Mouse (Mus musculus) heart, postnatal 0 days (tissue): ENCODE measurements at regions not wholly inside any gene's neighbourhood (a gene's known extent, or its start where the extent isn't known, plus 50 kb on each side); places are given as distances from the start of the nearest gene placed in this dataset.

Experiments
- CTCF ChIP-seq: IDR thresholded peaks from 2 replicates; pipeline ENCODE4 v1.5.1; 2016; ENCODE audit warnings: antibody characterized with exemption, control low read depth, low read depth
- EP300 ChIP-seq: IDR thresholded peaks from 2 replicates; pipeline ENCODE4 v1.6.1; 2016; ENCODE audit warnings: antibody characterized with exemption, low read depth

GRCm38 (mm10) chr2:159284525-159285189 is 490.1 kb downstream of the Dhx35 start:
- TF ChIP-seq CTCF (no peak), EP300 (no peak)
